Mouse (Mus musculus) lung, postnatal 0 days (tissue): Measurements from ENCODE around the gene Gab1. TPM values are rescaled to one million over a fixed set of nuclear protein-coding genes. Genes with fewer than 3 reads are reported as not detected.
A peak's percentile ranks its signal among the peaks of the same experiment; 100 is the strongest.

Experiments
- ATAC-seq: fragments of 200-750 bp; cut with Nextera tagmentation; 2 replicates; pipeline ENCODE4 v1.8.0; 2017; ENCODE audit warnings: moderate library complexity
- DNase-seq: peaks from one replicate; pipeline ENCODE4 v3.0.0-alpha.2; 2016; ENCODE audit warnings: low spot score
- H3K27ac ChIP-seq: fragments of 300-500 bp; sonication (generic); 2 replicates; pipeline ENCODE4 v1.5.1; 2014; ENCODE audit warnings: antibody characterized with exemption, mild to moderate bottlenecking, low read length, mixed read lengths
- H3K27me3 ChIP-seq: fragments of 300-500 bp; sonication (generic); replicated peaks from 2 replicates; pipeline ENCODE4 v1.6.1; 2014; ENCODE audit warnings: low read length, mixed read lengths; ENCODE audit not compliant: insufficient read depth
- H3K36me3 ChIP-seq: fragments of 300-500 bp; sonication (generic); 2 replicates; pipeline ENCODE4 v1.6.1; 2014; ENCODE audit warnings: low read length, mixed read lengths; ENCODE audit not compliant: insufficient read depth
- H3K4me1 ChIP-seq: fragments of 300-500 bp; sonication (generic); 2 replicates; pipeline ENCODE4 v1.6.1; 2014; ENCODE audit warnings: antibody characterized with exemption, low read depth, low read length, mixed read lengths; ENCODE audit not compliant: insufficient read depth
- H3K4me2 ChIP-seq: fragments of 300-500 bp; sonication (generic); replicated peaks from 2 replicates; pipeline ENCODE4 v1.6.1; 2014; ENCODE audit warnings: low read depth, mild to moderate bottlenecking, low read length, moderate library complexity, mixed read lengths
- H3K4me3 ChIP-seq: fragments of 300-500 bp; sonication (generic); 2 replicates; pipeline ENCODE4 v1.5.1; 2014; ENCODE audit warnings: low read depth, low read length
- H3K9ac ChIP-seq: fragments of 300-500 bp; sonication (generic); replicated peaks from 2 replicates; pipeline ENCODE4 v1.6.1; 2014; ENCODE audit warnings: low read depth, mild to moderate bottlenecking
- H3K9me3 ChIP-seq: fragments of 300-500 bp; sonication (generic); 2 replicates; pipeline ENCODE4 v1.6.1; 2016; ENCODE audit warnings: low read length, mixed read lengths
- CTCF ChIP-seq: IDR thresholded peaks from 2 replicates; pipeline ENCODE4 v1.5.1; 2016; ENCODE audit warnings: antibody characterized with exemption, mild to moderate bottlenecking
- EP300 ChIP-seq: IDR thresholded peaks from 2 replicates; pipeline ENCODE4 v1.6.1; 2016; ENCODE audit warnings: antibody characterized with exemption, mild to moderate bottlenecking, control low read depth
- WGBS: fragments of 180-500 bp; shearing (Covaris S2); extraction: QIAGEN DNeasy Blood & Tissue Kit; methylation state at CpG from one replicate; pipeline ENCODE4 v1.1.7; 2014; 5-methylcytosine and 5-hydroxymethylcytosine counted together
- polyA plus RNA-seq: library from polyadenylated mRNA; unstranded; fragments of >200 nt; fragmentation: Nextera tagmentation; extraction: Ambion mirVana; gene quantifications from 2 replicates; pipeline ENCODE4 v1.2.1, GENCODE M21; 2015

Gene Gab1
- polyA plus RNA-seq, 1 experiment from 2014 or later = 16.9 TPM

- Histone ChIP-seq H3K36me3 (no peaks in the 10 kb centered on the region), H3K4me1 (peaks cover 9% of the 10 kb centered on the region), H3K9ac (no peak overlapping the region), H3K27me3 (no peaks in the 10 kb centered on the region), H3K4me3 (no peak overlapping the region), H3K9me3 (no peaks in the 10 kb centered on the region), H3K4me2 (no peak overlapping the region), H3K27ac (no peak overlapping the region)
- TF ChIP-seq EP300 = no peak
- no peak for TF ChIP-seq CTCF
- no peak for ATAC-seq
- 62% methylated on average over 6 of the region's 6 CpGs for WGBS
- DNase-seq = no peak
Observed at GRCm38 (mm10) chr8:80875537-80875936, 4.8 kb downstream of the Gab1 start.

- H3K4me3 ChIP-seq = no peak overlapping the region
- no peak overlapping the region for H3K9ac ChIP-seq
- no peak for ATAC-seq
- H3K27me3 ChIP-seq = no peaks in the 10 kb centered on the region
- no peak overlapping the region for H3K4me2 ChIP-seq
- no peaks in the 10 kb centered on the region for H3K36me3 ChIP-seq
- H3K4me1 ChIP-seq = peaks cover 17% of the 10 kb centered on the region
- DNase-seq = no peak
- TF ChIP-seq EP300 (no peak), CTCF (no peak)
- H3K9me3 ChIP-seq = no peaks in the 10 kb centered on the region
- 63% methylated on average over 10 of the region's 10 CpGs for WGBS
- no peak overlapping the region for H3K27ac ChIP-seq
Observed at GRCm38 (mm10) chr8:80873723-80874427, 6.4 kb downstream of the Gab1 start.

GRCm38 (mm10) chr8:80872688-80873087 is 7.6 kb downstream of the Gab1 start:
- H3K27me3 ChIP-seq = no peaks in the 10 kb centered on the region
- H3K4me1 ChIP-seq = peaks cover 20% of the 10 kb centered on the region
- H3K9ac ChIP-seq = no peak overlapping the region
- ATAC-seq (no peak), DNase-seq (no peak)
- TF ChIP-seq EP300 (no peak), CTCF (no peak)
- no peak overlapping the region for H3K4me3 ChIP-seq
- H3K4me2 ChIP-seq = no peak overlapping the region
- no peaks in the 10 kb centered on the region for H3K9me3 ChIP-seq
- H3K27ac ChIP-seq = 0 out of 2 replicates have a peak overlapping the region, but pooled peaks have one; percentile 26
- WGBS = 65% methylated on average over 4 of the region's 4 CpGs
- H3K36me3 ChIP-seq = no peaks in the 10 kb centered on the region

- Histone ChIP-seq H3K27me3 (no peaks in the 10 kb centered on the region), H3K27ac (peak overlapping the region; percentile 71; the same call in 1 of the 2 replicates), H3K36me3 (no peaks in the 10 kb centered on the region), H3K9ac (no peak overlapping the region), H3K9me3 (no peaks in the 10 kb centered on the region), H3K4me1 (peaks cover 22% of the 10 kb centered on the region), H3K4me3 (no peak overlapping the region), H3K4me2 (no peak overlapping the region)
- WGBS = 71% methylated on average over 6 of the region's 6 CpGs
- TF ChIP-seq CTCF (no peak), EP300 (no peak)
- DNase-seq = no peak
- ATAC-seq = no peak
Observed at GRCm38 (mm10) chr8:80871400-80871799, 8.9 kb downstream of the Gab1 start.

GRCm38 (mm10) chr8:80870535-80871204 is 9.6 kb downstream of the Gab1 start:
- Histone ChIP-seq H3K4me1 (peaks cover 22% of the 10 kb centered on the region), H3K27ac (peak overlapping the region; percentile 71), H3K4me2 (peak overlapping the region; percentile 18; the same call in 1 of the 2 replicates), H3K27me3 (no peaks in the 10 kb centered on the region), H3K9me3 (no peaks in the 10 kb centered on the region), H3K9ac (no peak overlapping the region), H3K4me3 (no peak overlapping the region), H3K36me3 (no peaks in the 10 kb centered on the region)
- WGBS = 43% methylated on average over 9 of the region's 9 CpGs
- peak; percentile 33; the same call in 1 of the 2 replicates for ATAC-seq
- no peak for TF ChIP-seq EP300
- TF ChIP-seq CTCF = no peak
- peak; percentile 49 for DNase-seq

- no peaks in the 10 kb centered on the region for H3K27me3 ChIP-seq
- no peaks in the 10 kb centered on the region for H3K36me3 ChIP-seq
- 48% methylated on average over 11 of the region's 11 CpGs for WGBS
- H3K9me3 ChIP-seq = no peaks in the 10 kb centered on the region
- H3K4me3 ChIP-seq = no peak overlapping the region
- H3K4me2 ChIP-seq = no peak overlapping the region
- TF ChIP-seq CTCF (no peak), EP300 (no peak)
- peaks cover 22% of the 10 kb centered on the region for H3K4me1 ChIP-seq
- H3K27ac ChIP-seq = peak overlapping the region; percentile 71
- no peak for DNase-seq
- H3K9ac ChIP-seq = no peak overlapping the region
- ATAC-seq = no peak
Observed at GRCm38 (mm10) chr8:80869881-80870328, 10.4 kb downstream of the Gab1 start.
